Mouse (Mus musculus) hematopoietic stem cell, adult 5-6 weeks (primary cell): Measurements from ENCODE around the gene Cbx1. TPM values are rescaled to one million over a fixed set of nuclear protein-coding genes. Genes with fewer than 3 reads are reported as not detected.
"Not testable (repeated sequence)": the region's sequence is repeated elsewhere in the genome, so short reads cannot be mapped to it uniquely, and the experiment has no call there.

Source experiments
- ATAC-seq, 2 experiments: fragments of 125-278 bp in 1 of 2; replicated peaks in 1 of 2; 2 replicates each; pipeline ENCODE4 v1.8.0; 2016 to 2017; ENCODE audit warnings: inconsistent platforms in 2 of 2, mild to moderate bottlenecking in 2 of 2, moderate number of reproducible peaks in 2 of 2, low read depth in 1 of 2, moderate TSS enrichment in 1 of 2; ENCODE audit not compliant: low FRiP score in 2 of 2, poor library complexity in 2 of 2, severe bottlenecking in 2 of 2, insufficient read depth in 1 of 2, low TSS enrichment in 1 of 2
- total RNA-seq: library from RNA; stranded (forward); fragments of 172-1452, 232-1000 nt; gene quantifications from 2 replicates; pipeline ENCODE4 v1.2.3, GENCODE M21; 2017

Gene Cbx1
- total RNA-seq, 1 experiment from 2014 or later = 160 TPM

GRCm38 (mm10) chr11:96847240-96847639, 58.3 kb downstream of the Cbx1 start:
- ATAC-seq = no peak

DNA sequence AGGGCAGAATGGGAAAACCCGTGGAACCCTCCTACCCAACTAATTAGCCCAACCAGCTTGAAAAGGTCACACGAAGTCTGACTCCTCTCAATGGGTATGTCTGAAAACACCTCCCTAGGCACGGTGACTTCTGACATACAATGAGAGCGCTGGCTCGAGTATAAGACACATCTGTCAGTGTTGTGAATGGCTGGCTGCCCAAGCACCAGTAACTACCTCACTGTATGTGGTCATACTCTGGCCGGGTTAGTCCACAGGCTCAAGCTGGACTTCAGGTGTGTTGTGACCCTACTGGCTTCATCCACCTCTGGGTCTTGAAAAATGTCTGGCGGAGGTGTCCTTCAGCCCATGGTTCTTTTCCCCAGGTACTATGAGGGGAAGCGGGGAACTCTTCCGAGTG, 59.8 kb downstream of the Cbx1 start:
- no peak for ATAC-seq

DNA sequence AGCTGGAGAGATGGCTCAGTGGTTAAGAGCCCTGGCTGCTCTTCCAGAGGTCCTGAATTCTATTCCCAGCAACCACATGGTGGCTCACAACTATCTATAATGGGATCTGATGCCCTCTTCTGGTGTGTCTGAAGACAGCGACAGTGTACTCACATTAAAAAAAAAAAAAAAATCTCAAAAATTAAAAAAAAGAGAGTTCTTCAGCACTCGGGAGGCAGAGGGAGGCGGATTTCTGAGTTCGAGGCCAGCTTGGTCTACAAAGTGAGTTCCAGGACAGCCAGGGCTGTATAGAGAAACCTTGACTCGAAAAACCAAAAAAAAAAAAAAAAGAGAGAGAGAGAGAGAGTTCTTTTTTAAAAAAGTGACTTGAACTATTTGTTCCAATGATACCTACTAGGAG, 60.2 kb downstream of the Cbx1 start:
- ATAC-seq = not testable (repeated sequence)

DNA sequence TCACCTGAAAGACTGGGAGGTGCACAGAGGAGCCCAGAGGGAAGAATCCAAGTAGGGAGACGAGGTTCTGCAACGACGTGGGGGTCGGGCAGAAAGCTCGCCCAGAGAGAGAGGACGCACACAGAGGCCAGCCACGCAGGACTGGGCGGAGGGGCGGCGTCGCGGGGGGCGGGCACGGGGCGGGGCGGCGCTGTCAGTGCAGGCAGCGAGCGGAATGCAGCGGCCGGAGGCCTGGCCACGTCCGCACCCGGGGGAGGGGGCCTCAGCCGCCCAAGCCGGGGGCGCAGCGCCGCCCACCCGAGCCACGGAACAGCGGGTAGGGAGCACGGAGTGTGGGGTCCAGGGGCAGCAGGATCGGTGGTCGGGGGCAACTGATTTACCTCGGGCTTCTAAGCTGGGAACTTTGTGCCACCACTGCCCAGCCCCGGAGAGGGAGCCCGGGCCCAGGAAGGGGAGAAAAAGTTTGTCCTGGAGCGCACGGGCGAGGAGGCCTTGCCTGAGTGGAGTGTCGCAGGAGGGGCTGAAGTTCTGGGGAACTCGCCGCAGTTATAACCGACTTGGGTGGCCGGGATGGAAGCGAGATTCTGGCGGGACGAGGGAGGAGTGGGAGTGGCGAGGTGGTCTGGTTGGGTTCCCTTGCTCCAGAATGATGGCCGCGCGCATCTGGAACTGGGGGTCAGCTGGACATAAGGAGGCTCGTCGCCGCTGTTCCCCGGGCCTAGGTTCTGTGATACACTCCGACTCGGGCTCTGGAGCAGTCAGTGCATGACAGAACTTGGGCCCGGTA, 60.9 kb downstream of the Cbx1 start, which contains the start of gene Copz2:
Gene Copz2 (plus strand): TSS at position 190 of the 787 bp plus-strand sequence.
- ATAC-seq = peak in 1 of 2 experiments; percentile 42; a peak in 2 of 4 replicates

DNA sequence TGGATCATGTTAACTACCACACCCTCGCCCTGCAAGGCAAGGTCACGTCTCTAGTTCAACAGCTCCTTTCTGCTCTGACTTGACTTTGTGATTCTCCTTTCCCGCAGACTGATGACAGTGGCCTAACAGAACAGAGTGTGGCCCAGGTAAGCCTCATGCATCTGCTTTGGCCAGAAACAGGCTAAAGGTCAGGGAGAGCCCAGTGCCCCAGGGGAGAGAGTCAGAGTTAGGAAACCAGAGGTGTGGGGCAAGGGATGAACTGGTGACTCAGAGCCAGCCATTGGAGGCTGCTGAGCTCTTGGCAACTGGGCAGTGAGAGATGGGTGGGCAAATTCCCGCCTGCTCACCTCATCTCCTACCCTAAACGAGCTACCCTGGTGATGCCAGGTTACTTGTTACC, 68.5 kb downstream of the Cbx1 start:
- no peak for ATAC-seq

Other genes with a start within 250 kb of the Cbx1 start
- 14.2 and 16.9 TPM in 2 replicates for gene Snx11, start 11.6 kb upstream of the Cbx1 start, total RNA-seq
- gene Nfe2l1, start 40.8 kb downstream of the Cbx1 start, total RNA-seq = 50.1 and 51.6 TPM in 2 replicates
- gene Copz2, start 60.7 kb downstream of the Cbx1 start, total RNA-seq = 3.1 and 5.9 TPM in 2 replicates
- 48.3 and 59.6 TPM in 2 replicates for gene Cdk5rap3, start 127.4 kb downstream of the Cbx1 start, total RNA-seq
- 0.74 TPM in 1 of 2 replicates, not detected in the other for gene Prr15l, start 139.0 kb downstream of the Cbx1 start, total RNA-seq
- gene Pnpo, start 154.9 kb downstream of the Cbx1 start, total RNA-seq = 32.5 and 32.6 TPM in 2 replicates
- gene Sp2, start 193.8 kb downstream of the Cbx1 start, total RNA-seq = 2.5 and 3.1 TPM in 2 replicates
- gene Sp6, start 224.3 kb downstream of the Cbx1 start, total RNA-seq = 0.05 and 0.19 TPM in 2 replicates
- gene Scrn2, start 240.8 kb downstream of the Cbx1 start, total RNA-seq = 22.6 and 35.3 TPM in 2 replicates